Mouse (Mus musculus): ENCODE results near the gene Prdx2. TPM values are rescaled to one million over a fixed set of nuclear protein-coding genes. Genes with fewer than 3 reads are reported as not detected.

Gene Prdx2
- total and polyA plus RNA-seq, 2 experiments from 2014 or later, result 758 to 809 TPM

DNA sequence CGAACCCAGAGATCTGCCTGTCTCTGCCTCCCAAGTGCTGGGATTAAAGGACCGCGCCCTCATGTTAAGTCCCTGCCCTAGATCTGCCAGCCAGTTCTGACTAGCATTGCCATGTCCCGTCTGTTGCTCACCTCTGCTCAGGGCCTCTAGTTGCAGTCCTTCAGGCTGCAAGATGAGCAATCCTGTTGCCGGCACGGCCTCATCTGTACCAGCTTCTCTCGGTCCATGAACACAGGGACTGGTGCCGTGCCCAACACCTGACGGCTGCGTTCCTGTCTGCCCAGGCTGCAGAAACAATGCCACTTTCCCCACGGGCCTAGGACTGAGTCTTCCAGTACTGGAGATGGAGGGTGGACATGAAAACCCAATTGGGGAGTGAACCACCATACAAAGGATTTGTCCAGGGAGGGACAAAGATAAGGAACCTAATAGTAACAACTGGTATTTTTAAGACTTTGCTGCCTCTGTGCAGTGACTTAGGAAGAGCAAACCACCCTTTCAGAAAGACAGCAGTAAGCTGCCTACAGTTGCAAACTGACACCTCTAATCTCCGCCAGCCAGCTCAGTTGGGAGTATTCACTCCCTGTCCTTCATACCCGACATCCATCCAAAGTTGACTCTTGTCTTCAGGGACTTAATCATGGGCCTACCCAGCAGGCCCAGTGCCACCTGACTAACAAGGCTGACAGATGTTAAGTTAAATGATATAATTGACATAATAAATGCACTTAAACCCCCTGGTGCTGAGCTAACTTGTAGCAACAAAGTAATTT, 1.7 kb upstream of the Prdx2 start:
- H3K4me2 ChIP-seq (ENCODE audit: low read depth, low read length), result no peak overlapping the region
- 86% methylated on average over 13 of the region's 13 CpGs for WGBS
- peaks cover 20% of the 10 kb centered on the region for H3K36me3 ChIP-seq (replicated peaks; ENCODE audit: control insufficient read depth, insufficient read depth, low read length)

DNA sequence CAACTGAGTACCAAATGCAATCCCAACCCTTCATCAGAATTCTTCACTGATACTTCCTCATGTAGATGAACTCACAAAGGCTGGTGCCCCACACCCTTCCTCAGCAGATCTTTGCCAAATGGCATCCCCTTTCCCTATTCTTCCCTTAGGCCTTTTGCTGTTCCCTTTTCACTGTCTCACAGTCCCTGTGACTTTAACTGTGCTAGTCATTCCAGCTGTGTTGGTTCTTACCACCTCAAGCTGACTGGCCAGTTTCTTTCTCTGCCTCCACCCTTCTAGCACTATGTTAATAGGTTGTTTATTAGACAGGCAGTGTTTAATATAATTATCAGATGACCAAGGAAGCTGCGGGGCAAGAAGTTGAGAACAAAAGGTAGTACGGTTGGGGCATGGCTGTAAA, 737 bp upstream of the Prdx2 start:
- H3K4me2 ChIP-seq (ENCODE audit: low read depth, low read length), result peak overlapping the region; percentile 77
- ATAC-seq (ENCODE audit: insufficient read depth, low read depth) (no peak), DNase-seq (ENCODE audit: low spot score) (peak; percentile 33)
- peak overlapping the region; percentile 68 for H3K4me3 ChIP-seq (ENCODE audit: low read depth, low read length)
- H3K4me1 ChIP-seq (ENCODE audit: control insufficient read depth, insufficient read depth), result peaks cover 30% of the 10 kb centered on the region
- no peaks in the 10 kb centered on the region for H3K9me3 ChIP-seq (replicated peaks; ENCODE audit: control insufficient read depth, low read length)
- peak overlapping the region; percentile 83 for H3K27ac ChIP-seq (ENCODE audit: low read depth)
- WGBS, result 17% methylated on average over 2 of the region's 2 CpGs
- TF ChIP-seq CTCF (IDR thresholded peaks at IDR 0.05; ENCODE audit: low read depth) (no peak), EP300 (IDR thresholded peaks at IDR 0.05; ENCODE audit: low read depth) (no peak)
- H3K27me3 ChIP-seq (ENCODE audit: control insufficient read depth, insufficient read depth, low read length), result no peaks in the 10 kb centered on the region
- H3K36me3 ChIP-seq (replicated peaks; ENCODE audit: control insufficient read depth, insufficient read depth, low read length), result peaks cover 26% of the 10 kb centered on the region
- peak overlapping the region; percentile 84 for H3K9ac ChIP-seq (replicated peaks; ENCODE audit: low read depth, low read length)

More for the DNA sequence above, 1.7 kb upstream of the Prdx2 start:
- DNase-seq (ENCODE audit: low spot score), result no peak
- H3K4me3 ChIP-seq (ENCODE audit: low read depth, low read length), result no peak overlapping the region
- H3K9me3 ChIP-seq (replicated peaks; ENCODE audit: control insufficient read depth, low read length), result no peaks in the 10 kb centered on the region
- ATAC-seq (ENCODE audit: insufficient read depth, low read depth), result no peak
- H3K9ac ChIP-seq (replicated peaks; ENCODE audit: low read depth, low read length), result no peak overlapping the region
- peaks cover 30% of the 10 kb centered on the region for H3K4me1 ChIP-seq (ENCODE audit: control insufficient read depth, insufficient read depth)
- peak overlapping the region; percentile 24; the same call in 1 of the 2 replicates for H3K27ac ChIP-seq (ENCODE audit: low read depth)
- no peak for TF ChIP-seq EP300 (IDR thresholded peaks at IDR 0.05; ENCODE audit: low read depth)
- no peak for TF ChIP-seq CTCF (IDR thresholded peaks at IDR 0.05; ENCODE audit: low read depth)
- H3K27me3 ChIP-seq (ENCODE audit: control insufficient read depth, insufficient read depth, low read length), result no peaks in the 10 kb centered on the region

DNA sequence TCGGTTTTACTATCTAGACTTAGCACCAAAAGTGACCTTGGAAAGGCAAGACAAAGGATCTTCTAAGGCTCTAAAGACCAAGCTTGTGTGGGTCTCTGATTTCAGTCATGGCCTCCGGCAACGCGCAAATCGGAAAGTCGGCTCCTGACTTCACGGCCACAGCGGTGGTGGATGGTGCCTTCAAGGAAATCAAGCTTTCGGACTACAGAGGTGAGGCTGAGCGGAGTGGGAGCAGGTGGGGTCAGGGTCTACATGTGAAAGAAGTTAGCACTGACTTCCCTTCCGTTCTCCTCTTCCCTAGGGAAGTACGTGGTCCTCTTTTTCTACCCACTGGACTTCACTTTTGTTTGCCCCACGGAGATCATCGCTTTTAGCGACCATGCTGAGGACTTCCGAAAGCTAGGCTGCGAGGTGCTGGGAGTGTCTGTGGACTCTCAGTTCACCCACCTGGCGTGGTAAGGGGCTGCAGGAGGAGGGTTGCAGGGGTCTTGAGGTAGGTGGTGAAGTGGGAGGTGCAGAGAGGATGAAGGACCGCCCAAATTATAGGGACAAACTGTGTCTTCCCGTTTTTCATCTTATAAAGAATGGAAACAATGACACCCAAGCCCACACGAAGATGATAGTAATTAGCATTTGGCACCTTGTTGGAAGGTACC, 876 bp downstream of the Prdx2 start:
- no peak for DNase-seq (ENCODE audit: low spot score)
- no peaks in the 10 kb centered on the region for H3K9me3 ChIP-seq (replicated peaks; ENCODE audit: control insufficient read depth, low read length)
- no peak for ATAC-seq (ENCODE audit: insufficient read depth, low read depth)
- peak overlapping the region; percentile 68 for H3K4me3 ChIP-seq (ENCODE audit: low read depth, low read length)
- H3K4me2 ChIP-seq (ENCODE audit: low read depth, low read length), result peak overlapping the region; percentile 77
- TF ChIP-seq EP300 (IDR thresholded peaks at IDR 0.05; ENCODE audit: low read depth), result 0 out of 2 replicates have a peak, but pooled peaks have one; percentile 4
- no peak for TF ChIP-seq CTCF (IDR thresholded peaks at IDR 0.05; ENCODE audit: low read depth)
- H3K4me1 ChIP-seq (ENCODE audit: control insufficient read depth, insufficient read depth), result peaks cover 26% of the 10 kb centered on the region
- H3K9ac ChIP-seq (replicated peaks; ENCODE audit: low read depth, low read length), result peak overlapping the region; percentile 84
- H3K27ac ChIP-seq (ENCODE audit: low read depth), result peak overlapping the region; percentile 83
- H3K36me3 ChIP-seq (replicated peaks; ENCODE audit: control insufficient read depth, insufficient read depth, low read length), result peaks cover 30% of the 10 kb centered on the region
- no peaks in the 10 kb centered on the region for H3K27me3 ChIP-seq (ENCODE audit: control insufficient read depth, insufficient read depth, low read length)
- 9% methylated on average over 21 of the region's 21 CpGs for WGBS

DNA sequence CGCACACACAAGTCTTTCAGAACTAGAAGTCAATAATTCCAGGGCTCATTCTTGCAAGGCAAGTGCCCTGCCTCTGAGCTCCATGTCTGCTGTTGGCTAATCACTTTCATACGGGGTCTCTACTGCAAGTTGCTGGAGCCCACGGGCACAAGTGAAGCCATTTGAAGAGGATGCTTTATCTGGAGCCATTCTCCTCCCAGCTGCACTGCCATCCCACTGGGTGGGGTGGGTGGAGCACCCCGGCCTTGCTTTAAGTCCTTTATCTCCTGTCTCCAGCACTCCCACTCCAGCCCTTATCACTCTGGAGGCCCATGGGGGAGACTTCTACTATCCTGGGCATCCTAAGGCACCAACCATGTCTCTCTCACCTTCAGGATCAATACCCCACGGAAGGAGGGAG, 1.5 kb downstream of the Prdx2 start:
- no peak for TF ChIP-seq CTCF (IDR thresholded peaks at IDR 0.05; ENCODE audit: low read depth)
- no peak for TF ChIP-seq EP300 (IDR thresholded peaks at IDR 0.05; ENCODE audit: low read depth)
- ATAC-seq (ENCODE audit: insufficient read depth, low read depth) (no peak), DNase-seq (ENCODE audit: low spot score) (no peak)
- 43% methylated on average over 5 of the region's 5 CpGs for WGBS
- H3K27me3 ChIP-seq (ENCODE audit: control insufficient read depth, insufficient read depth, low read length), result no peaks in the 10 kb centered on the region
- H3K4me1 ChIP-seq (ENCODE audit: control insufficient read depth, insufficient read depth), result peaks cover 25% of the 10 kb centered on the region
- H3K4me2 ChIP-seq (ENCODE audit: low read depth, low read length), result peak overlapping the region; percentile 77
- H3K9ac ChIP-seq (replicated peaks; ENCODE audit: low read depth, low read length), result peak overlapping the region; percentile 84; the same call in 1 of the 2 replicates
- H3K36me3 ChIP-seq (replicated peaks; ENCODE audit: control insufficient read depth, insufficient read depth, low read length), result peaks cover 30% of the 10 kb centered on the region
- H3K27ac ChIP-seq (ENCODE audit: low read depth), result no peak overlapping the region
- no peaks in the 10 kb centered on the region for H3K9me3 ChIP-seq (replicated peaks; ENCODE audit: control insufficient read depth, low read length)
- H3K4me3 ChIP-seq (ENCODE audit: low read depth, low read length), result no peak overlapping the region

DNA sequence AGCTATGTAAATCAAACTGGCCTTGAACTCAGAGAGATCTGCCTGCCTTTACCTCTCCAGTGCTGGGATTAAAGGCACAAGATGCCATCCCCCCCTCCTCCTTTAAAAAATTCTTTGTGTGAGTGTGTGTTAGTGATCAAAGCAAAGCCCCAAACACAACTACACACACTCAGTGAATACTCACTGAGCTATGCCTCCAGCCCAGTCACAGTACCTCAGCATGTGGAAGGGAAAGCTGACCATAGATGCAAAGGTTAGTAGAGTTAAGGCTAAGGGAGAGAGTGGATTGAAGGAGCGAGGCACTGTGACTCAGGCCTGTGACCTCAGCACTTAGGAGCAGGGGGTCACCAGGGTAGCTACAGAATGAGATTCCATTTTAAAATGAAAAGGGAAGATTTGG, 3.7 kb downstream of the Prdx2 start:
- no peak for ATAC-seq (ENCODE audit: insufficient read depth, low read depth)
- 88% methylated on average over 1 of the region's 1 CpGs for WGBS
- H3K4me2 ChIP-seq (ENCODE audit: low read depth, low read length), result no peak overlapping the region
- no peak for DNase-seq (ENCODE audit: low spot score)
- peaks cover 30% of the 10 kb centered on the region for H3K36me3 ChIP-seq (replicated peaks; ENCODE audit: control insufficient read depth, insufficient read depth, low read length)
- H3K9ac ChIP-seq (replicated peaks; ENCODE audit: low read depth, low read length), result no peak overlapping the region
- peak overlapping the region; percentile 39; the same call in 1 of the 2 replicates for H3K27ac ChIP-seq (ENCODE audit: low read depth)
- H3K9me3 ChIP-seq (replicated peaks; ENCODE audit: control insufficient read depth, low read length), result no peaks in the 10 kb centered on the region
- H3K27me3 ChIP-seq (ENCODE audit: control insufficient read depth, insufficient read depth, low read length), result no peaks in the 10 kb centered on the region
- peaks cover 19% of the 10 kb centered on the region for H3K4me1 ChIP-seq (ENCODE audit: control insufficient read depth, insufficient read depth)
- H3K4me3 ChIP-seq (ENCODE audit: low read depth, low read length), result no peak overlapping the region
- TF ChIP-seq CTCF (IDR thresholded peaks at IDR 0.05; ENCODE audit: low read depth) (no peak), EP300 (IDR thresholded peaks at IDR 0.05; ENCODE audit: low read depth) (no peak)
